Mouse (Mus musculus): Measurements from ENCODE around the gene Rwdd2a. TPM values are rescaled to one million over a fixed set of nuclear protein-coding genes. Genes with fewer than 3 reads are reported as not detected.

Gene Rwdd2a
- polyA plus RNA-seq, 1 experiment from 2014 or later: 48.9 TPM

DNA sequence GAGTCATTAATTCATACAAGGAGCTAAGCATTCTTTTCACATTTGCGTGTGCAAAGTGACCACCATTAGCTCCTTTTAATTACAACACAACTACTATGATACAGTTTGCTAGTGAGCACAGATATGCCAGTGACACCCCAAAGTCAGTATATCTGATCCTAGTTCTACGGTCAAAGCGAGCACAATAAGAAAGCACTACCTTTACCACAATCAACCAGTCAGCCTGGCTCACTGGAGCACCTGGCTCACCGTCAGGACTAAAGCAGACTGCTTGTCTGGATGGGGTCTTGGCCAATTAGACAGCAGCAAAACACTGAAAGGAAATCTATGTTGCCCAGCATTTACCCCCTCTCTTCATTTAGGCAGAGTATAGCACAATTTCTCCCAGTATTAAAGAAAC lies 40.3 kb downstream of the Rwdd2a start:
- Histone ChIP-seq H3K9me3 (ENCODE audit: control insufficient read depth, low read length) (no peaks in the 10 kb centered on the region), H3K9ac (ENCODE audit: low read depth, low read length) (no peak overlapping the region), H3K4me2 (ENCODE audit: low read length) (no peak overlapping the region), H3K36me3 (ENCODE audit: control insufficient read depth, insufficient read depth, low read length) (no peaks in the 10 kb centered on the region), H3K4me1 (ENCODE audit: control insufficient read depth, insufficient read depth, low read depth, low read length) (no peaks in the 10 kb centered on the region), H3K4me3 (ENCODE audit: low read length) (no peak overlapping the region), H3K27me3 (replicated peaks; ENCODE audit: control insufficient read depth, insufficient read depth, low read length) (no peaks in the 10 kb centered on the region), H3K27ac (ENCODE audit: low read depth, low read length) (no peak overlapping the region)
- no peak for ATAC-seq
- 94% methylated on average over 4 of the region's 4 CpGs for WGBS

DNA sequence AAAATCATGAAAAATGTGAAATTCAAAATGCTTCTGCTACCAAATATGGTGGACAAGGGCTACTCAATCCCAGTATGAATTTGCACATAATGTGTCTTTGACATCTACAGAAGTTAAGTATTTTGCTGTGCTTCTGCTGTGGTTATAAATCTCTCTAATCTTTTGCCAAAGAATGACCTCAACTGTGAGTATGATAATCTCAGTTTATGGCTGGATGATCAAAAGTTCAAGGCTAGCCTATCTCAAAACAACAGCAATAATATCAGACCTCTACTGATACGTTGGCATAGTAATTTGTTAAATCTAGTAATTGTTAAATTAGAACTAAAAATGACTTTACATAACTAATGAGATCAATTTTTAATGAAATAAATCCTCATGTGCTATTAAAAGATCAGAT lies 44.0 kb downstream of the Rwdd2a start:
- WGBS: 90% methylated on average over 1 of the region's 1 CpGs
- H3K9me3 ChIP-seq (ENCODE audit: control insufficient read depth, low read length): no peaks in the 10 kb centered on the region
- ATAC-seq: no peak
- H3K4me3 ChIP-seq (ENCODE audit: low read length): no peak overlapping the region
- H3K36me3 ChIP-seq (ENCODE audit: control insufficient read depth, insufficient read depth, low read length): no peaks in the 10 kb centered on the region
- H3K9ac ChIP-seq (ENCODE audit: low read depth, low read length): no peak overlapping the region
- no peaks in the 10 kb centered on the region for H3K27me3 ChIP-seq (replicated peaks; ENCODE audit: control insufficient read depth, insufficient read depth, low read length)
- no peak overlapping the region for H3K4me2 ChIP-seq (ENCODE audit: low read length)
- no peak overlapping the region for H3K27ac ChIP-seq (ENCODE audit: low read depth, low read length)
- H3K4me1 ChIP-seq (ENCODE audit: control insufficient read depth, insufficient read depth, low read depth, low read length): no peaks in the 10 kb centered on the region

DNA sequence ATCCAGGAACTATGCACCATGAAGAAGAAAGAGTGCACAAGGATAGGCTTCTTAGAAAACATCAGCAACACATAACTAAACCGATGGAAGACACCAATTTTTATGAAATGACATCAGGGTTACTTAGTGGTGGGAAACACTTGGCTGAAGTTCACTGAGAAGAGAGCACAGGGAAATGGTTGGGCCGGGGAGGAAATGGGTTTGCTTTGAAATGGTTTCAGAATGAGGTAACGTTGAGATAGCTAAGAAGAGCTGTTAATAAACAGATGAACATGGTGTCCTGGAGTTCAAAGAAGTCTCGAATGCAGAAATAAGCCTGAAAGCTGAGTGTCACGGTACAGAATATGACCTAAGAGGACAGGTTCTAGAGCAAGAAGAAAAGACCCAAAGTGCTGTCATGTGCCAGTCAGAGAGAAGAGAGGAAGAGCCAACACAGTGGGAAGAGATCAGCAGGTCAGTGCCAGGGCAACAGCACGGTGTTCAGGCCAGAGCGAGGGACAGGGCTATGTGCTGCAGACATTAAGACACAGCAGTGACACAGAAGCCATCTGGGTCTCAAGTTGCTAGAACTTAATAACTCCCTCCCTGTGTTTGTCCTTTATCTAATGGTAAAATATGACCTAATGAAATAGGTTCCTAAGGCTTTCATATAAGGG lies 46.2 kb downstream of the Rwdd2a start:
- WGBS: 81% methylated on average over 7 of the region's 7 CpGs

DNA sequence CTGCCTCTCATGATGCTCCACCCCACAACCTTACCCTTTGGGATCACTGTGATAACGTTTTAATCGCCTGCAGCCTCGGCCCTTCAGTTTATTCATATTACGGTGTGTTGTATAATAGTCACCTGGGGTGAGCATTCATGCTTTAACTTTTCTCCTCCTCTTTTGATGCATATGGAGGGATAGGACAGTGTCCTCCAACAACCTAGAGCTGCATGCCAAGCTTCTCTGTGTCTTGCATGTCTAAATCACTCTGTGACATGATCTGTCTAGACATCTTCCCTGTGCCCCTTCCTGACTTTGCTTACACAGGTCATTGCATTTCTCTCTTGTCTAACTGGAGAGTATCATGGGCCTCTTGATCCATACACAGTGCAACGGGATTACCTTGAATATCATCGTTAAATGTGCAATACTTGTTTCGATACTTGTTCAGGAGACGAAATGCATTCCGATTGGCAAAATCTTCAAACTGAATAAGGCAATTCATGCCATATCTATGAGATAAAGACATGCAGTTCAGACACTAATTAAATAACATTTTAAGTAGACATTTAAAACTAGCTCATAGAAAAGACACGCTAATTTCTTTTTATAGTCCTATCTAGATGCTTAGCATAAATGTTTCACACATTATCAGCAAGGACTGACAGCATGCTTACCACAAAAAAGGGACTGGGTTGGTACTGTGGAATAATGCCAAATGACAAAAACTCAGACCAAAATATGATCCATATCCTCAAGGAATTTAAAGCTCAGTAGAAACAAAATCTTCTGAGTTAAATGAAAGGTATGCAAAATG lies 47.7 kb downstream of the Rwdd2a start:
- no peak overlapping the region for H3K9ac ChIP-seq (ENCODE audit: low read depth, low read length)
- H3K27me3 ChIP-seq (replicated peaks; ENCODE audit: control insufficient read depth, insufficient read depth, low read length): no peaks in the 10 kb centered on the region
- no peaks in the 10 kb centered on the region for H3K36me3 ChIP-seq (ENCODE audit: control insufficient read depth, insufficient read depth, low read length)
- H3K9me3 ChIP-seq (ENCODE audit: control insufficient read depth, low read length): no peaks in the 10 kb centered on the region
- H3K4me1 ChIP-seq (ENCODE audit: control insufficient read depth, insufficient read depth, low read depth, low read length): no peaks in the 10 kb centered on the region
- no peak overlapping the region for H3K4me2 ChIP-seq (ENCODE audit: low read length)
- WGBS: 67% methylated on average over 10 of the region's 10 CpGs
- ATAC-seq: no peak
- H3K4me3 ChIP-seq (ENCODE audit: low read length): no peak overlapping the region
- H3K27ac ChIP-seq (ENCODE audit: low read depth, low read length): no peak overlapping the region

More for the DNA sequence above, 46.2 kb downstream of the Rwdd2a start:
- H3K4me1 ChIP-seq (ENCODE audit: control insufficient read depth, insufficient read depth, low read depth, low read length): no peaks in the 10 kb centered on the region
- H3K4me2 ChIP-seq (ENCODE audit: low read length): no peak overlapping the region
- H3K9me3 ChIP-seq (ENCODE audit: control insufficient read depth, low read length): no peaks in the 10 kb centered on the region
- H3K36me3 ChIP-seq (ENCODE audit: control insufficient read depth, insufficient read depth, low read length): no peaks in the 10 kb centered on the region
- no peak overlapping the region for H3K27ac ChIP-seq (ENCODE audit: low read depth, low read length)
- no peak for ATAC-seq
- no peak overlapping the region for H3K9ac ChIP-seq (ENCODE audit: low read depth, low read length)
- no peak overlapping the region for H3K4me3 ChIP-seq (ENCODE audit: low read length)
- H3K27me3 ChIP-seq (replicated peaks; ENCODE audit: control insufficient read depth, insufficient read depth, low read length): no peaks in the 10 kb centered on the region

DNA sequence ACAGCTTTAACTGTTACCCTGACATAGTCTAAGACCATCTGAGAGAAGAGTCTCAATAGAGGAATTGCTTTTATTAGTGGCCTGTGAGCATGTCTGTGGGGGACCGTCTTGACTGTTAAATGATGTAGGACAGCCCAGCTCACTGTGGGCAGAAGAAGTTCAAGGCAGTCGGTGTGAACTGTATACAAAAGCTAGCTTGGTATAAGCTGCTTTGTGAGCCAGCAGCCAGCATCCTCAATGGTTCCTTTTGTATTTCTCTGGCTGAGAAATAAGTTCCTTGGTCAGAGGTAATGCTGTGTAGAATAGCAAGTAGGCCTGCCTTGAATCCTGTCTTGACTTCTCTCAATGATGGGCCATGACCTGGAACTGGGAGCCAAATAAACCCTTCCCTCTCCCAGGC lies 50.3 kb downstream of the Rwdd2a start:
- Histone ChIP-seq H3K36me3 (ENCODE audit: control insufficient read depth, insufficient read depth, low read length) (no peaks in the 10 kb centered on the region), H3K4me1 (ENCODE audit: control insufficient read depth, insufficient read depth, low read depth, low read length) (no peaks in the 10 kb centered on the region), H3K9ac (ENCODE audit: low read depth, low read length) (no peak overlapping the region), H3K27ac (ENCODE audit: low read depth, low read length) (no peak overlapping the region), H3K9me3 (ENCODE audit: control insufficient read depth, low read length) (no peaks in the 10 kb centered on the region), H3K4me3 (ENCODE audit: low read length) (no peak overlapping the region), H3K27me3 (replicated peaks; ENCODE audit: control insufficient read depth, insufficient read depth, low read length) (no peaks in the 10 kb centered on the region), H3K4me2 (ENCODE audit: low read length) (no peak overlapping the region)
- 46% methylated on average over 2 of the region's 2 CpGs for WGBS
- peak; percentile 94 for ATAC-seq

DNA sequence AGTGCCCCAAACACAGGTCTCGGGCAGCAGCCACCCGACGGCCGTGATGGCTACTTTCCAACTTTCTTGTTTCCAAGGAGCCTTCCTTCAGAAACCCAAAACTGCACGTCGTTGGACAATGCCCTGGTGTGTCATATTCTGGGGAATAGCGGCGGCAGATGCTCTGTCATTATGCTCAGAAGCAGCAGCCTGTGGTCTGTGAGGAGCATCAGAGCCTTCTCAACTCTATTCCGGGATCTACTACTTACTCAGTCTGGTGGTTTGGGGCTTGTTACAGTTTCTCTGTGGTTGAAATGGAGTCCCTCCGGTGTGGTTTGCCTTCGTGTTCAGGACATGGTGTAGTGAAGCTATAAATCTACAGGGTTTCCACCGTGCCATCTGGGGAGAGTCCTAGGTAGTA lies 52.2 kb downstream of the Rwdd2a start:
- H3K4me1 ChIP-seq (ENCODE audit: control insufficient read depth, insufficient read depth, low read depth, low read length): no peaks in the 10 kb centered on the region
- WGBS: 59% methylated on average over 12 of the region's 12 CpGs
- no peak for ATAC-seq

More for the DNA sequence above, 52.2 kb downstream of the Rwdd2a start:
- no peak overlapping the region for H3K4me2 ChIP-seq (ENCODE audit: low read length)
- no peaks in the 10 kb centered on the region for H3K36me3 ChIP-seq (ENCODE audit: control insufficient read depth, insufficient read depth, low read length)
- no peak overlapping the region for H3K27ac ChIP-seq (ENCODE audit: low read depth, low read length)
- H3K27me3 ChIP-seq (replicated peaks; ENCODE audit: control insufficient read depth, insufficient read depth, low read length): no peaks in the 10 kb centered on the region
- no peak overlapping the region for H3K9ac ChIP-seq (ENCODE audit: low read depth, low read length)
- no peaks in the 10 kb centered on the region for H3K9me3 ChIP-seq (ENCODE audit: control insufficient read depth, low read length)
- H3K4me3 ChIP-seq (ENCODE audit: low read length): no peak overlapping the region

Other genes starting within 250 kb of the Rwdd2a start
- 7.0 and 7.4 TPM in 2 replicates for gene Ube2cbp, start 107.0 kb upstream of the Rwdd2a start, polyA plus RNA-seq (2015; fragmentation: Nextera tagmentation; extraction: Ambion mirVana)
- 28.7 and 30.5 TPM in 2 replicates for gene Dop1a, start 104.8 kb upstream of the Rwdd2a start, polyA plus RNA-seq (2015; fragmentation: Nextera tagmentation; extraction: Ambion mirVana)
- 36.1 and 39.8 TPM in 2 replicates for gene Pgm3, start 149 bp upstream of the Rwdd2a start, polyA plus RNA-seq (2015; fragmentation: Nextera tagmentation; extraction: Ambion mirVana)
- 40.8 and 55.5 TPM in 2 replicates for gene Me1, start 124.0 kb downstream of the Rwdd2a start, polyA plus RNA-seq (2015; fragmentation: Nextera tagmentation; extraction: Ambion mirVana)
- 8.4 and 9.3 TPM in 2 replicates for gene Prss35, start 171.7 kb downstream of the Rwdd2a start, polyA plus RNA-seq (2015; fragmentation: Nextera tagmentation; extraction: Ambion mirVana)